Mouse (Mus musculus): ENCODE results near the gene Mllt6. TPM values are rescaled to one million over a fixed set of nuclear protein-coding genes. Genes with fewer than 3 reads are reported as not detected.
"Not testable (repeated sequence)": the region's sequence is repeated elsewhere in the genome, so short reads cannot be mapped to it uniquely, and the experiment has no call there.

Mllt6 gene
- total RNA-seq, 2 experiments from 2014 or later = 143 to 147 TPM

- intact Hi-C loops (cut with DNase I) = no loop called here
- Histone ChIP-seq H3K4me3 (no peak overlapping the region), H3K27ac (no peak overlapping the region)
- no peak for DNase-seq (ENCODE audit: extremely low spot score in 1 of 2, low spot score in 2 of 2)
- TF ChIP-seq CTCF (IDR thresholded peaks at IDR 0.05) = no peak
Observed at GRCm38 (mm10) chr11:97728311-97728710, 65.1 kb downstream of the Mllt6 start.

- no peak for TF ChIP-seq CTCF (IDR thresholded peaks at IDR 0.05)
- Histone ChIP-seq H3K27ac (no peak overlapping the region), H3K4me3 (no peak overlapping the region)
- no peak for DNase-seq (ENCODE audit: extremely low spot score in 1 of 2, low spot score in 2 of 2)
- intact Hi-C loops (cut with DNase I) = no loop called here
Observed at GRCm38 (mm10) chr11:97728730-97729129, 65.5 kb downstream of the Mllt6 start.

- Histone ChIP-seq H3K4me3 (no peak overlapping the region), H3K27ac (no peak overlapping the region)
- TF ChIP-seq CTCF (IDR thresholded peaks at IDR 0.05) = no peak
- DNase-seq (ENCODE audit: extremely low spot score in 1 of 2, low spot score in 2 of 2) = no peak
- intact Hi-C loops (cut with DNase I) = no loop called here
Observed at GRCm38 (mm10) chr11:97733689-97734088, 70.5 kb downstream of the Mllt6 start.

GRCm38 (mm10) chr11:97734810-97735209, 71.6 kb downstream of the Mllt6 start:
- intact Hi-C loops (cut with DNase I); H3K4me3 ChIP-seq; DNase-seq (ENCODE audit: extremely low spot score in 1 of 2, low spot score in 2 of 2); H3K27ac ChIP-seq: not testable (repeated sequence)

Small RNA genes within 50 kb of the gene (microRNA-seq; reads per million reads assigned to microRNA genes)
- gene Gm24158 (0 to 0.49 reads per million in 2 experiments), gene Mir6927 (0 to 0.73 reads per million in 2 experiments)

Other genes with a start within 250 kb of the Mllt6 start
- gene Arhgap23, start 247.9 kb upstream of the Mllt6 start, total RNA-seq (2021) = 10 to 100 TPM; 64.4 to 78.6 TPM
- gene 4933428G20Rik, start 163.1 kb upstream of the Mllt6 start, total RNA-seq (2021) = not detected
- 100 to 1,000 TPM; 308 to 318 TPM for gene Srcin1, start 87.2 kb upstream of the Mllt6 start, total RNA-seq (2021)
- 100 to 1,000 TPM in 1 of 2 experiments, 10 to 100 TPM in 1; 99.9 to 107 TPM for gene Epop, start 33.7 kb upstream of the Mllt6 start, total RNA-seq (2021)
- 10 to 100 TPM; 47.7 to 57.6 TPM for gene Cisd3, start 22.4 kb downstream of the Mllt6 start, total RNA-seq (2021)
- gene Pcgf2, start 37.1 kb downstream of the Mllt6 start, total RNA-seq (2021) = 10 to 100 TPM; 36.2 to 39.6 TPM
- 100 to 1,000 TPM; 113 to 123 TPM for gene Psmb3, start 40.0 kb downstream of the Mllt6 start, total RNA-seq (2021)
- 100 to 1,000 TPM; 114 to 117 TPM for gene Pip4k2b, start 81.3 kb downstream of the Mllt6 start, total RNA-seq (2021)
- 10 to 100 TPM; 19.5 to 21.3 TPM for gene Cwc25, start 103.1 kb downstream of the Mllt6 start, total RNA-seq (2021)
- gene 1700001P01Rik, start 112.5 kb downstream of the Mllt6 start, total RNA-seq (2021) = 1 to 10 TPM in 1 of 2 experiments, not detected in 1; 1.0 TPM
- 100 to 1,000 TPM; 326 to 327 TPM for gene Rpl23, start 119.0 kb downstream of the Mllt6 start, total RNA-seq (2021)
- 100 to 1,000 TPM; 174 to 191 TPM for gene Lasp1, start 135.6 kb downstream of the Mllt6 start, total RNA-seq (2021)
- gene B230217C12Rik, start 177.4 kb downstream of the Mllt6 start, total RNA-seq (2021) = 10 to 100 TPM; 77.6 to 78.9 TPM
- 1 to 10 TPM; 2.8 to 2.9 TPM for gene Fbxo47, start 220.7 kb downstream of the Mllt6 start, total RNA-seq (2021)